Mouse (Mus musculus): ENCODE measurements around the gene 4933415A04Rik. TPM values are rescaled to one million over a fixed set of nuclear protein-coding genes. Genes with fewer than 3 reads are reported as not detected.

Gene 4933415A04Rik
- total RNA-seq (2021) = 1 to 10 TPM in 1 of 2 experiments, under 1 TPM in 1; 0.36 to 1.0 TPM
- long read RNA-seq, experiment 1 = 0 reads
- long read RNA-seq, experiment 2 = 0 reads

DNA sequence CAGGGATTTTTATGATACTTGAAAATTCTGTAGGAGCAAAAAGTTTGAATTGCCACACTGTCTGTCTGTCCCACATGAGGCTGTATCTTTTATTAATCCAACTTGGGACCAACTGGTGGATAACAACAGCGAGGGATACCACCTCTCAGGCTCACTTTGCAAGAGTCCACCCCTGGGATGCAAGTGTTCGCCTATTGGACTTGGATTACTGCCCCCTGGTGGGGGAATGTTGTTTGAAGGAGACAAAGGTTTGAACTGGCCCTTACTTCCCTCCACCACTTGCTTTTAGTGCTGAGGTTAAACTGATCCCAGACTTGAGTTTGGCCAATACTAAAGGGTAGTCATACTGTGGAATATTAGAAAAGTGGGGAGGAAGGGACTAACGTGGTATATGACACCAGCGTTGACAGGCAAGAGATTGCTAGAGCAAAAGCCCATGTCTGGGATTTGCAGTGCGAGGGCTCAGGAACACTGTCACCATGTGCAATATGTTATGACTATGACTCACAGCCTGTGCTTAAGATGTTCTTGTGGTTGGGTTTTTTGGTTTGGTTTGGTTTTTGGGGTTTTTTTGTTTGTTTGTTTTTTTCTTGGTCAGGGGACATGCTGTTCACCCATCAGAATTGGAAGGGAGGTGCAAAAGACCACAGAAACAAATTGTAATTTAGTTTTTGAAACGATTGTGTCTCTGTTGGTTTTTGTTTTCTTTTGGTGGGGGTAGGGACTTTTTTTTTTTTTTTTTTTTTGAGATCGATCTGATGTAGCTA is at the start of gene 4933415A04Rik:
4933415A04Rik (plus strand) TSS at position 717 of the 767 bp plus-strand sequence.
- DNase-seq = peak; percentile 65 to 88

DNA sequence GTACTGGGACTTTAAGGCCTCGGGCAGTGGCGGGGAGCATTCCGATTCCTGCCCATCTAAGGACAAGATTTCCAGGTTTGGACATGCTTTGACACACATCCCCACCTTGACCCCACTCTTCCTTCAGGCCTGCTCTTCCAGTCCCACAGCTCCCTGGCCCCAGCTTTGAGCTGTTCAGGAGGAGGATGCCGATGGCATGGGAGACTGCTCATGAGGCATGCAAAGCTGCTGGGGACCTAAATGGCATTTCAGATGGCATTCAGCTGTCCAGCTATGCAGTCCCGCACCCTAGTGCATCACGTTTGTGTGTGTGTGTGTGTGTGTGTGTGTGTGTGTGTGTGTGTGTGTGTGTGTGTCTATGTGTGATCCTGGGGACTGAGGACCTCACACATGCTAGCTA is 49.8 kb upstream of the 4933415A04Rik start:
- no peak for DNase-seq

DNA sequence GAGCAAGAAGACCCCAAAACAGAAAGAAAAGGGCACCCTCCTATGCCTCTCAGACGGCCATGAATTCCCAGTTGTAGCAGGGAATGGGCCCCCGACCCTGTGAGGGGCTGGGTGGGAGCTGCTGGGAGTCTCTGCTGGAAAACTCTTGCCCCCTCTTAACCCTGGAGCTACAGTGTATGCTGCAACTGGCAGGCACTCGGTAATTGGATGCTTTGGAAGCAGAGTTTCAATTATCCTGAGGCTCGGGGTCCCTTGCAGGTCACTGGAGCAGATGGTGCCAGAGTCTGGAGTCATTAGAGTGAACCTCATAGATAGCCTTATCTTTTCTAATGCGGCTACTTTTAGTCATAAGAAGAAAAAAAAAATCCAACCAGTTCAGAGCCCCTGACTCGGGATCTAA is 47.0 kb upstream of the 4933415A04Rik start:
- DNase-seq = no peak

GRCm38 (mm10) chr11:43543711-43544466 is 43.0 kb upstream of the 4933415A04Rik start:
- no peak for DNase-seq

DNA sequence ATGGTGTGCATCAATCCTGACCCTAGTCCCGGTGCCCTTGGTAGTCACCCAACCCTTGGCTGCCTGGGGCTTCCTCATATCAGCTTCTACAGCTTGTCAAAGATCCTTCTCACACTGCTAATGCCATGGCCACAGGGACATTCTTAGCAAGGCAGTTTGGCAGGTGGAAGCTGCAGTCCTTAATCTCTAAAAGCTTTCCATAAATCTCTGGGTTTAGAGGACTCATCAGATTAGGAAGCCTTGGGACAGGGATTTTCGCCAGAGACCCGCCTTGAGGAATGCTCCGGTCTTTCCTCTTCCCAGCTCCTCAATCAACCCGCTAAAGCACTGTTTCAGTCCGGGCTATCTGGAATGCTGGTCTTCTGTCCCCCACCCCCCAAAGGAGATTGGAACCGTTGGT is 42.0 kb upstream of the 4933415A04Rik start:
- peak; percentile 42 to 43 for DNase-seq

DNA sequence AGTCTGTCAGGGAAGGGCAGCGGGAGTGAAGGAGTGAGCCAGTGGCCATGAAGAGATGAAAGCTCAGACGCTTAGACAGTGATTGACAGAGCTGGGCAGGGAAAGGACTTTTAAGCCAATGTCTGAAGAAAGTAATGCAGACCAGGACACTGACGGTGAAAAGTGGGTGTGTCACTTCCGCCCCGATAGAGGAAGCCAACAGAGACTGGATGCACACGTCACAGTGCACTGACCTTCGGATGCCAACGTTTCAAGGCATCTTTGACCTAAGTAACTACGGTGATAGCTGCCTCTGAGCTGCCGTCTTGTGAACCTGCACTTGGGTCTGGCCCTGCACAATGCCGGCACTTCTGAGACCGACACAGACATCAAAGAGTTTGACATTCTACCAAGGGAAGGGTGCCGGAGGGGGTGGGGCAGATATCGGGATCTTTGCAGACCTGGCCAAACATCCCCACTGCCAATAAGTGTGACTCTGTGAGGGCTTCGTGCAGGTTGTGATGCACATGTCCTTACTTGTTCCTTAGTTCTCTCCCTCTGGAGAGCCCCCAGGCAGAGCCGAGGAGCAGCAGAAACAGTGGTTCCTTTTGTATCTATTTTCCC is 40.9 kb upstream of the 4933415A04Rik start:
- peak; percentile 40 to 59 for DNase-seq

DNA sequence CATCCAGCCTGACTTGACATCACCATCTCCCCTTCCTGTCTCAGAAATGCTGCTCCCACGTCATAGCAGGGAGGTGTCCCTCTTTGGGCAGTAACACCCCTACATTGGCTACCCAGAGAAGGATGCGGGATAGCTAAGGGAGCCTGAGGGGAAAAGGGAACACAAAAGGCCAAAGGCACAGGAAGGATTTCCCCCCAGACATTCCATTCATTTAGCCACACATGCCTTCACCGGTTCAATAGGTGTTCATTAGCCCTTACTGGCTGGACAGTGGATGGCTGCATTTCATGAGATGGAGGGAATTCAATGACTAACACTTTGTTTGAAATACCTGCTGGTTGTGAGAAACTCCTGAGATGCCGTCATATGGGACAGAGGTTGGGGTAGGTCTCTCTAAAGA is 40.2 kb upstream of the 4933415A04Rik start:
- DNase-seq = no peak

- peak; percentile 79 for DNase-seq
Measured at GRCm38 (mm10) chr11:43548148-43548547, 38.7 kb upstream of the 4933415A04Rik start.

DNA sequence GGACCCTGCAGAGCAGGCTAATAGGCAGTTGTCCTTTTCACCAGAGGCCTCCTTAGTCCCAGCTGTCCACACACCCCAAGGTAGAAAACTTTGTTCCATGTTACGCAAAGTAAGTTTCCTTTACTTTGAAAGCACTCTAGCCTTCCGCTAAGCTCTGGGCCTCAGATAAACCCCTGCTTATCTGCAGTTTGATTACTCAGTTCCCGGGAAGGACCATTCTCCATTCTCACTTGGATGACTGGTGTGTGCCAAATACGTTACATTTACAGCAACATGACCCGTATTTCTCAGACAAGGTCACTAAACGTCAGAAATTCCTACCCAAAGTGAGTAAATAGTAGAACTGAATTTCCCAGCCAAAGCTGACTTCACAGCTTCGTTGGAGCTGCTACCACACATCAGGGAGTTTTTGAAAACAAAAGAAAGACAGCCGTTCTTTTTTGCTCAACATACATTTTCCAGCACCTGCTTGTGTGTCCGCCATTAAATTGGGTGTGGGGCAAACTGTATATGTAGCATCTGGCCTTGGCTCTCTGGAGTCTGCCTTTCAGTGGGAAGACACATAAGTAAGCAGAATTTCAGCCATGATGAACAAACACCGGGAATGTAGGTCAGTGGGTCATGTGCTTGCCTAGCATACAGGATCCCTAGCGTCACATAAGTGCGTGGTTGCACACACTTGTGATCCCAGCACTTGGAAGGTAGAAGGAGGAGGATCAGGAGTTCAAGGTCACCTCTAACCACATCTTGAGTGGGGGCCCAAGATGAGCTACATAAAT is 38.0 kb upstream of the 4933415A04Rik start:
- no peak for DNase-seq

DNA sequence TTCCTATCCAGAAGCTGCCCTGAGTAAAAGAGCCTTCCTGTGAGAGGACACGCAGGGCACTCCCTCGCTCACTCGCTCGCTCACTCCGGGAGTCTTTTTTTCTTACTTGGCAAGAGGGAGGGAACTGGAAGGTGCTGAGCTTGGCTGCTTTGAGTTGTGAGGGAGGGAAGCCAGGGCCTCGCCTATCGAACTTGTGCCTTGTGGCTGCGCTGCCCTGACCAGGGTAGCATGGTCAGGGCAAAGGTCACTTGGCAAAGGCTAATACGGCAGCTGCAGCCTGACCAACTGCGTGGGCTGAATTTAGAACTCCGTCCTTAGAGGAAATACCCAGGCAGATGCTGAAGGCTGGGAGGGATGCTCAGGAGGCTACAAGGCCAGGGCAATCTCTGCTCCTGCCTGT is 37.1 kb upstream of the 4933415A04Rik start:
- DNase-seq = peak; percentile 48 to 71

- DNase-seq = no peak
Measured at GRCm38 (mm10) chr11:43551756-43552155, 35.1 kb upstream of the 4933415A04Rik start.

DNA sequence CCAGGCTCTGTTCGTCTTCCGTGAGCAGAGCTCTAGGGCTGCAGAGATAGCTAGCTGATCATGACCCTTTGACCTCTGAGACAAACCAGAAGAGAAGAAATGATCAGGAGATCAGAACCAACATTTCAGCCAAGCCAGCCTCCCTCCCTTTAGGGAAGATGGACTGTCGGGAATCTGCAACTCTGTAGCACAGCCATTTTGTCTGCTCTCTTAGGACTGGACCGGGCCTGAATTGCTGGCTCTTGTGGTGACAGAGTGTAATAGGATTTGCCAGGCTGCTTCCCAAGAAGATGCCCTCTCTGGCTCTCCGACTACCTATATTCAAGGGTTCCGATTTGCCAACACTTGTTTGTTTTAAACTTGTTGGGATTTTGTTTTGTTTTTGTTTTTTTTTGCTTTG is 34.2 kb upstream of the 4933415A04Rik start:
- no peak for DNase-seq

- DNase-seq = peak in 1 of 2 experiments; percentile 32
Measured at GRCm38 (mm10) chr11:43556538-43556937, 30.3 kb upstream of the 4933415A04Rik start.

GRCm38 (mm10) chr11:43559515-43560292 is 27.1 kb upstream of the 4933415A04Rik start:
- no peak for DNase-seq

DNA sequence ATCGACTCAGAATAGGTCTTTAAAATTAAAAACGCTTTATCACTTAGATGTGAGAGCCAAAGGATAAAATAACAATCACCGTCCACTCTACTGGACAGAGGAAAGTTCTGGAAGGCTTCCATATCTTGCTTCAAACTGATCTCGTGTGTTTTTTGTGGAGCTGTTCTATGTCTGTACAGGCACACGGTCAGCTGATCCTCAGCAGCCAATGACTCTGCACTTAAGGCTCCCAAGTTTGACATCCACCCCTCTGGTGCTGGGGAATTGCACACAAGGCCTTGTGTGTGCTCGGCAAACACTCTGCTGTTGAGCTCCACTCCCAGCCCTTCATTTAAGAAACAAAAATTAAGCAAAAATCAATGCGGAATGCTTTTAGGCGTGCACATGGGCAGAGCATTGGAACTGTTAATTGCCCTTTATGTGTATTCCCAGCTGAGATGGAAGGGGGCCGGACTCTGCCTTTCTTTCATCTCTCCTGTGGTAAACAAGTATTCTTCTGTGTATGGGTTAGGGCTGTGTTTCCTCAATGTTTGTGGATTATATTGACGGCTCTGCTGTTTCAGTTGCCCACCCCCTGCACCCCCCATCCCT is 23.1 kb upstream of the 4933415A04Rik start:
- no peak for DNase-seq

GRCm38 (mm10) chr11:43565414-43565813 is 21.4 kb upstream of the 4933415A04Rik start:
- DNase-seq = no peak

DNA sequence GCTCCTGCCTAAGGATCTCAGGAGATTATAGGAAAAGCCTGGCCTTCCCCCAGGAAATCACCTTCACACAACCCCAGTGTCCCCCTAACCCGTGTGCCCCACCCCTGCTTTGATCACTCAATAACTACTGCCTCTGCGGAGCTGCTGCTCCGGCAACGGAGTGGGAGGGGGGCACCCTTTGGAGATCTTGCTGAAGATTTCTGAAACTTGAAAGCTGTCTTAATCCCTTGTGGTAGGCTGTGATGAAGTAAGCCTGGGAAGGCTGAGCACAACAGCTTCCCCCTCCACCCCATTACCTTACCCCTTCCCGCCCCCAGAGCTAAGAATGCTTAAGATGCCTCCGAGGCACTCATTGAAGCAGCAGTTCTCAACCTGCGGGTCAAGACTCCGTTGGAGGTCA is 21.0 kb upstream of the 4933415A04Rik start:
- no peak for DNase-seq

DNA sequence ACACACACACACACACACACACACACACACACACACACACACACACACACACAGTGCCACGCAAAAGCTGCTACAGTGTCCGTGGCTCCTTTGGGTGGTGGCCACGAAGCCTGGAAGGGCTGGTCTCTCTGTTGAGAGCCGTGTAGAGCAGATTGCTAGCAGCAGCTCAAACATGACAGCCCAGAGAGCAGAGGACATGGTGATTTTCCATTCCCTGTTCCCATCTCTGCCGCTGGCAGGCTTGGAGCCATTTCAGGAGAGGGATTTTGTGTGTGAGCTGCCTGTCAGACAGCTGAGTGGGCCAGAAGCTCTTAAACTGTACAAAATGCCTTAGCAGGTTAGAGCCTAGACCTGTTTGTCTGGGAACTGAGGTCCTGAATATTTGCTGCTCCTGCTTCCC is 20.1 kb upstream of the 4933415A04Rik start:
- DNase-seq = no peak

DNA sequence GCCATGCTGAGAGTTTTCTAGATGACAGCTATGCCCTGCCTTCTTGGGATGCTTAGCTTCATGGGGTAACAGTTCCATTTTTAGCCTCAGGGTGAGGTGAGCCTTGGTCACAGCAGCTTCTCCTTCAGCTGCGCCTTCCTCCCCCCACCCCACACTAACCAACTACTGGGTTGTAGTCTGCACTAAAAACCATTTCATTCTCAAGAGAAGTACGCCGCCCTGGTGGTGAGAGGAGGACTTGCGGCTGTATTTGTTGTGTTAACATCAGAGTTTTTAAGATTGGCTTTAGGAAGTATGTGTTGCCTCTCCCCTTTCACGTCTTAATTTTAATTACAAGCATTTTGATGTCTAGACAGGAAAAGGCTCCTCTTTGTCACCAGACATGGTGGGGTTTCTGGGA is 18.6 kb upstream of the 4933415A04Rik start:
- DNase-seq = peak in 1 of 2 experiments; percentile 37

DNA sequence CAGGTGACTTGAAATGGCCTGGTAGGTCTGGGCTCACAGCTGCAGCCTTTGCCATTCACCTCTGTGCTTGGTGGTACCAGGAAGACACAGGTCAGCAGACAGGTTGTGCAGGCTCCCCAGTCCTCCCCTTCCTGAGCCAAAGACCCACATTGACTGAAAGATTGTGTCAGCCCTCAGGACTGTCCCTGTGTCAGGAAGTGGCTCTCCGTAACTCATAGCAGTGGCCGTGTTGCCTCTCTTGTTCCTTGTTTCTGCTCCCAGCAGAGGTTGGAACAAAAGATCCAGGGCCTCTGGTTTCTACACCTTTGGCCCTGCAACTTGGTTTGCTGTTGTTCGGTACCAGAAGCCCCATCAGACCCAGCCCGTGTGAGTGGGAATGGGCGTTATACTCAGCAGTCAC is 17.7 kb upstream of the 4933415A04Rik start:
- DNase-seq = no peak

GRCm38 (mm10) chr11:43569595-43569994 is 17.2 kb upstream of the 4933415A04Rik start:
- DNase-seq = peak; percentile 74 to 80
